ENCODE assay signal across 7 mouse cellular contexts in the genomic region with DNA sequence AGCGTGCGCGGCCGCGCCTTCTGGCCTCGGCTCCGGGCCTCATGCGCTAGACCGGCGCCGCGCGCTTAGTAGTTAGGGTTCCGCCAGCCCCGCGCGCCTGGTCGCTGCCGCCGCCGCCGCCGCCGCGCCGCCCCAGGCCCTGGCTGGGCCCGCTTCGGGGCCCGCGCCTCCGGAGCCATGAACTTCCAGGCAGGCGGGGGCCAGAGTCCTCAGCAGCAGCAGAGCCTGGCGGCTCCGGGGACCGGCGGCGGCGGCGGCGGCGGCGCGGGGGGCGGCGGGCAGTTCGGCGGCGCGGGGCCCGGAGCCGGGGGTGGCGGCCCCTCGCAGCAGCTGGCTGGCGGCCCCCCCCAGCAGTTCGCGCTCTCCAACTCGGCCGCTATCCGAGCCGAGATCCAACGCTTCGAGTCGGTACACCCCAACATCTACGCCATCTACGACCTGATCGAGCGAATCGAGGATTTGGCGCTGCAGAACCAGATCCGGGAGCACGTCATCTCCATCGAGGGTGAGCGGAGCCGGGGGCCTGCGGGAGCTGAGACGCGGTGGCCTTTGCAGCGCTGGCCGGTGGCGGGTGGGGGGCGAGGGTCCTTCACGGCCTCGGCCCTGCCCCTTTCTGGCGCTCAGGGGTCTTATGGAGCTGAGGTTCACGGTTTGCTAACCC. TPM values are rescaled to one million over a fixed set of nuclear protein-coding genes. Genes with fewer than 3 reads are reported as not detected.
DNase-seq lines count a peak whose midpoint lies in the region; ATAC-seq and TF ChIP-seq lines count a peak whose summit lies in the region.

A gene (plus strand): TSS at position 148 of the 661 bp plus-strand sequence.

- TF ChIP-seq EP300 in lung, postnatal 0 days (IDR thresholded peaks at IDR 0.05): no peak

- peak within 1 kb of the TSS; percentile 95 for H3K4me2 ChIP-seq in embryonic facial prominence, embryonic 14.5 days (ENCODE audit: low read depth, low read length)
- peak within 1 kb of the TSS; percentile 88 for H3K4me2 ChIP-seq in heart, embryonic 12.5 days
- H3K4me2 ChIP-seq in lung, postnatal 0 days (replicated peaks; ENCODE audit: low read depth, low read length): peak within 1 kb of the TSS; percentile 87

- in situ Hi-C loops in ES-E14 (cut with MboI; ENCODE audit: low sequenced_read_pairs in 2 of 2, unreplicated experiment in 2 of 2): loop anchor here in 1 of 2 experiments (5.0 kb wide), 1 partner anchor 35 kb away; no protein-coding TSS in a partner anchor

- no peak for TF ChIP-seq CTCF in layer of hippocampus, adult 2 months (conservative IDR thresholded peaks at IDR 0.05)
- no peak for TF ChIP-seq CTCF in lung, postnatal 0 days (IDR thresholded peaks at IDR 0.05)

- no peak for DNase-seq in ES-E14 (ENCODE audit: low read depth, low spot score)
- no peak for DNase-seq in adrenal gland, adult 8-10 months
- peak; percentile 49 for DNase-seq in embryonic facial prominence, embryonic 14.5 days (ENCODE audit: low spot score)
- DNase-seq in layer of hippocampus, adult 2 months (ENCODE audit: low spot score in 2 of 2): no peak
- DNase-seq in lung, postnatal 0 days (ENCODE audit: low spot score): peak; percentile 34
- peak; percentile 67 to 71 for DNase-seq in right cerebral cortex, postnatal 10 days (ENCODE audit: low spot score in 2 of 2)

- WGBS in embryonic facial prominence, embryonic 14.5 days: 4% methylated on average over 5 of the region's 85 CpGs
- WGBS in heart, embryonic 12.5 days: under 1% methylated on average over 80 of the region's 85 CpGs
- 0% methylated on average over 47 of the region's 85 CpGs for WGBS in lung, postnatal 0 days

- peak within 1 kb of the TSS; percentile 86 for H3K9ac ChIP-seq in ES-E14 (ENCODE audit: insufficient read depth, low read depth, low read length, poor library complexity, severe bottlenecking)
- peak within 1 kb of the TSS; percentile 90 for H3K9ac ChIP-seq in embryonic facial prominence, embryonic 14.5 days (ENCODE audit: low read depth, low read length)
- peak within 1 kb of the TSS; percentile 99 for H3K9ac ChIP-seq in heart, embryonic 12.5 days
- peak within 1 kb of the TSS; percentile 70 for H3K9ac ChIP-seq in lung, postnatal 0 days (replicated peaks; ENCODE audit: low read depth)

- no peak within 1 kb of the TSS for H3K27ac ChIP-seq in ES-E14 (ENCODE audit: insufficient read depth, low read depth, low read length, poor library complexity, severe bottlenecking)
- H3K27ac ChIP-seq in embryonic facial prominence, embryonic 14.5 days (replicated peaks; ENCODE audit: low read depth, low read length): peak within 1 kb of the TSS; percentile 91
- peak within 1 kb of the TSS; percentile 96 for H3K27ac ChIP-seq in heart, embryonic 12.5 days (ENCODE audit: poor library complexity, severe bottlenecking)
- peak within 1 kb of the TSS; percentile 96 for H3K27ac ChIP-seq in layer of hippocampus, adult 2 months
- H3K27ac ChIP-seq in lung, postnatal 0 days (ENCODE audit: low read length): peak within 1 kb of the TSS; percentile 87

- peaks cover 3 to 20% of the 10 kb centered on the region in 2 experiments; a peak in 2 of 4 replicates for H3K4me1 ChIP-seq in ES-E14 (ENCODE audit: control insufficient read depth in 2 of 2, insufficient read depth in 2 of 2, low read length in 2 of 2, poor library complexity in 1 of 2)
- H3K4me1 ChIP-seq in embryonic facial prominence, embryonic 14.5 days (ENCODE audit: control insufficient read depth, insufficient read depth, low read length): peaks cover 22% of the 10 kb centered on the region
- H3K4me1 ChIP-seq in heart, embryonic 12.5 days (replicated peaks): peaks cover 47% of the 10 kb centered on the region
- H3K4me1 ChIP-seq in lung, postnatal 0 days (ENCODE audit: insufficient read depth, low read depth, low read length): peaks cover 23% of the 10 kb centered on the region

- peak within 1 kb of the TSS; percentile 89 to 92 for H3K4me3 ChIP-seq in ES-E14 (ENCODE audit: insufficient read depth in 1 of 2, low read depth in 1 of 2, low read length in 2 of 2, poor library complexity in 1 of 2, severe bottlenecking in 1 of 2)
- H3K4me3 ChIP-seq in embryonic facial prominence, embryonic 14.5 days (ENCODE audit: low read depth, low read length): peak within 1 kb of the TSS; percentile 76
- H3K4me3 ChIP-seq in heart, embryonic 12.5 days: peak within 1 kb of the TSS; percentile 97
- peak within 1 kb of the TSS; percentile 91 for H3K4me3 ChIP-seq in layer of hippocampus, adult 2 months
- peak within 1 kb of the TSS; percentile 82 for H3K4me3 ChIP-seq in lung, postnatal 0 days (ENCODE audit: low read depth, low read length)

- H3K36me3 ChIP-seq in ES-E14 (ENCODE audit: control insufficient read depth, insufficient read depth, low read length, poor library complexity, severe bottlenecking): no peaks in the 10 kb centered on the region; the same call in 1 of the 2 replicates
- H3K36me3 ChIP-seq in embryonic facial prominence, embryonic 14.5 days (ENCODE audit: control insufficient read depth, insufficient read depth, low read length): no peaks in the 10 kb centered on the region
- H3K36me3 ChIP-seq in heart, embryonic 12.5 days: no peaks in the 10 kb centered on the region
- no peaks in the 10 kb centered on the region for H3K36me3 ChIP-seq in lung, postnatal 0 days (ENCODE audit: insufficient read depth, low read length)

- no peaks in the 10 kb centered on the region for H3K27me3 ChIP-seq in embryonic facial prominence, embryonic 14.5 days (replicated peaks; ENCODE audit: control insufficient read depth, insufficient read depth, low read length)
- H3K27me3 ChIP-seq in heart, embryonic 12.5 days (replicated peaks): no peaks in the 10 kb centered on the region
- no peaks in the 10 kb centered on the region for H3K27me3 ChIP-seq in lung, postnatal 0 days (replicated peaks; ENCODE audit: insufficient read depth, low read length)

- peak; percentile 2; the same call in 1 of the 2 replicates for ATAC-seq in embryonic facial prominence, embryonic 14.5 days (ENCODE audit: low read depth)
- no peak for ATAC-seq in heart, embryonic 12.5 days (ENCODE audit: insufficient number of reproducible peaks, low FRiP score)
- ATAC-seq in lung, postnatal 0 days: no peak; the same call in 1 of the 2 replicates

- no peaks in the 10 kb centered on the region for H3K9me3 ChIP-seq in ES-E14 (ENCODE audit: control insufficient read depth, insufficient read depth, low read depth, low read length)
- H3K9me3 ChIP-seq in embryonic facial prominence, embryonic 14.5 days (ENCODE audit: control insufficient read depth, low read length): no peaks in the 10 kb centered on the region
- no peaks in the 10 kb centered on the region for H3K9me3 ChIP-seq in heart, embryonic 12.5 days (replicated peaks)
- no peaks in the 10 kb centered on the region for H3K9me3 ChIP-seq in lung, postnatal 0 days (ENCODE audit: low read length)

TF ChIP-seq in ES-E14, 5 proteins besides CTCF, POLR2A, EP300 and RAD21:
- TF ChIP-seq MAFK (IDR thresholded peaks at IDR 0.05; ENCODE audit: insufficient read depth, low read depth, low read length): no peak
- TF ChIP-seq ZNF384 (IDR thresholded peaks at IDR 0.05; ENCODE audit: low read depth, low read length): no peak
- no peak for TF ChIP-seq HCFC1 (IDR thresholded peaks at IDR 0.05; ENCODE audit: borderline replicate concordance, insufficient read depth, low read length)
- no peak for TF ChIP-seq ZC3H11A (IDR thresholded peaks at IDR 0.05; ENCODE audit: borderline replicate concordance, low read depth, low read length)
- TF ChIP-seq CHD2 (IDR thresholded peaks at IDR 0.05; ENCODE audit: low read depth, low read length): no peak

RNA-seq across cellular contexts. Expression of the gene that starts here (rescaled TPM):
- total RNA-seq in ES-E14 (2012; rRNA removed): 50.1 and 51.2 TPM in 2 replicates
- total RNA-seq in adrenal gland, adult 8-10 months (2022): 100 to 1,000 TPM in 2 of 4 experiments, 10 to 100 TPM in 2; 86.3 to 117 (median 102) TPM
- 31.5 and 33.9 TPM in 2 replicates for polyA plus RNA-seq in embryonic facial prominence, embryonic 14.5 days (2014; fragmentation: Nextera tagmentation; extraction: Ambion mirVana)
- 34.9 and 35.2 TPM in 2 replicates for polyA plus RNA-seq in heart, embryonic 12.5 days (2016; fragmentation: Nextera tagmentation; extraction: Ambion mirVana)
- 100 to 1,000 TPM; 651 to 655 TPM for total RNA-seq in layer of hippocampus, adult 2 months (2021)
- polyA plus RNA-seq in lung, postnatal 0 days (2015; fragmentation: Nextera tagmentation; extraction: Ambion mirVana): 44.7 and 51.2 TPM in 2 replicates

Comparison
In these comparisons a context has a peak if more than half of its experiments do, and no peak if none do; other contexts are left out.
1. RNA of the gene that starts here (total RNA-seq): 651 to 655 TPM in layer of hippocampus, adult 2 months; 86.3 to 117 TPM in adrenal gland, adult 8-10 months and 50.1 to 51.2 TPM in ES-E14; every median in the first group is over 4 times any median in the second.
2. DNase-seq: peak in embryonic facial prominence, embryonic 14.5 days (single experiment), lung, postnatal 0 days (single experiment) and right cerebral cortex, postnatal 10 days (2 of 2); none in ES-E14 (single experiment), adrenal gland, adult 8-10 months (single experiment) and layer of hippocampus, adult 2 months (0 of 2).
3. Peak in every context shown above with its lines, with median percentiles within 50 percentile points of each other: H3K4me3 ChIP-seq, H3K9ac ChIP-seq and H3K4me2 ChIP-seq.